Mouse (Mus musculus) kidney, adult 18-20 months (tissue): ENCODE data around the gene Endod1.

Source experiments
- DNase-seq: peaks from one replicate; pipeline ENCODE4 v3.0.0; 2021

Endod1 gene

GRCm38 (mm10) chr9:14381353-14382055 is at the start of gene Endod1:
Gene Endod1 (minus strand): TSS chr9:14381507.
- peak; percentile 40 for DNase-seq

- no peak for DNase-seq
Measured at GRCm38 (mm10) chr9:14409153-14409552, 27.8 kb upstream of the Endod1 start.

- no peak for DNase-seq
Measured at GRCm38 (mm10) chr9:14408044-14408443, 26.7 kb upstream of the Endod1 start.

- no peak for DNase-seq
Measured at GRCm38 (mm10) chr9:14406056-14406455, 24.7 kb upstream of the Endod1 start.

- DNase-seq: no peak
Measured at GRCm38 (mm10) chr9:14402099-14402498, 20.8 kb upstream of the Endod1 start.

GRCm38 (mm10) chr9:14400392-14400791 is 19.1 kb upstream of the Endod1 start:
- no peak for DNase-seq

- DNase-seq: no peak
Measured at GRCm38 (mm10) chr9:14398946-14399345, 17.6 kb upstream of the Endod1 start.

- no peak for DNase-seq
Measured at GRCm38 (mm10) chr9:14398084-14398483, 16.8 kb upstream of the Endod1 start.

- DNase-seq: no peak
Measured at GRCm38 (mm10) chr9:14397449-14397819, 16.1 kb upstream of the Endod1 start.

GRCm38 (mm10) chr9:14396819-14397448 is 15.6 kb upstream of the Endod1 start:
- DNase-seq: no peak

GRCm38 (mm10) chr9:14396096-14396495 is 14.8 kb upstream of the Endod1 start:
- DNase-seq: no peak

- no peak for DNase-seq
Measured at GRCm38 (mm10) chr9:14394956-14395561, 13.8 kb upstream of the Endod1 start.

GRCm38 (mm10) chr9:14391841-14392318 is 10.6 kb upstream of the Endod1 start:
- no peak for DNase-seq

- DNase-seq: no peak
Measured at GRCm38 (mm10) chr9:14391286-14391685, 10.0 kb upstream of the Endod1 start.

GRCm38 (mm10) chr9:14390278-14390677 is 9.0 kb upstream of the Endod1 start:
- no peak for DNase-seq

GRCm38 (mm10) chr9:14389050-14389621 is 7.8 kb upstream of the Endod1 start:
- DNase-seq: no peak

GRCm38 (mm10) chr9:14388001-14388400 is 6.7 kb upstream of the Endod1 start:
- no peak for DNase-seq

GRCm38 (mm10) chr9:14386831-14387230 is 5.5 kb upstream of the Endod1 start:
- no peak for DNase-seq

GRCm38 (mm10) chr9:14385665-14386064 is 4.4 kb upstream of the Endod1 start:
- DNase-seq: no peak

- DNase-seq: no peak
Measured at GRCm38 (mm10) chr9:14383186-14383920, 2.0 kb upstream of the Endod1 start.

- no peak for DNase-seq
Measured at GRCm38 (mm10) chr9:14382256-14382791, 1.0 kb upstream of the Endod1 start.

- DNase-seq: peak; percentile 89
Measured at GRCm38 (mm10) chr9:14380386-14381285, 671 bp downstream of the Endod1 start.
